8 mouse cellular contexts compared by ENCODE assay signal in genomic region chr1:156917460-156917859, GRCm38 (mm10). TPM values are rescaled to one million over a fixed set of nuclear protein-coding genes. Genes with fewer than 3 reads are reported as not detected.
DNase-seq lines count a peak whose midpoint lies in the region; ATAC-seq and TF ChIP-seq lines count a peak whose summit lies in the region.

No protein-coding gene starts in this region.

- 0 out of 2 replicates have a peak, but pooled peaks have one; percentile 66 for ATAC-seq in forebrain, embryonic 11.5 days (replicated peaks; ENCODE audit: low FRiP score)
- ATAC-seq in midbrain, embryonic 11.5 days (ENCODE audit: low FRiP score): no peak
- no peak for ATAC-seq in midbrain, embryonic 13.5 days
- ATAC-seq in midbrain, embryonic 16.5 days: peak; percentile 49; the same call in 1 of the 2 replicates

- WGBS in forebrain, embryonic 11.5 days: 18% methylated on average over 3 of the region's 3 CpGs
- 16% methylated on average over 3 of the region's 3 CpGs for WGBS in forebrain, embryonic 10.5 days
- WGBS in midbrain, embryonic 11.5 days: 15% methylated on average over 3 of the region's 3 CpGs
- WGBS in midbrain, embryonic 13.5 days: 16% methylated on average over 3 of the region's 3 CpGs
- 3% methylated on average over 3 of the region's 3 CpGs for WGBS in bone marrow, adult 2 months
- 11% methylated on average over 3 of the region's 3 CpGs for WGBS in midbrain, embryonic 16.5 days

- no peak overlapping the region for H3K4me3 ChIP-seq in forebrain, embryonic 11.5 days (ENCODE audit: low read depth, low read length)
- H3K4me3 ChIP-seq in forebrain, embryonic 10.5 days: no peak overlapping the region
- no peak overlapping the region for H3K4me3 ChIP-seq in midbrain, embryonic 11.5 days (ENCODE audit: low read depth, low read length)
- no peak overlapping the region for H3K4me3 ChIP-seq in midbrain, embryonic 13.5 days (replicated peaks)
- no peak overlapping the region for H3K4me3 ChIP-seq in bone marrow, adult 2 months (replicated peaks; ENCODE audit: control insufficient read depth, low read depth, low read length)
- H3K4me3 ChIP-seq in midbrain, embryonic 16.5 days (ENCODE audit: low read depth, low read length): no peak overlapping the region

- no peaks in the 10 kb centered on the region for H3K9me3 ChIP-seq in forebrain, embryonic 11.5 days (ENCODE audit: control insufficient read depth, low read length)
- H3K9me3 ChIP-seq in forebrain, embryonic 10.5 days: no peaks in the 10 kb centered on the region
- H3K9me3 ChIP-seq in midbrain, embryonic 11.5 days (ENCODE audit: control insufficient read depth, low read length): no peaks in the 10 kb centered on the region
- no peaks in the 10 kb centered on the region for H3K9me3 ChIP-seq in midbrain, embryonic 13.5 days
- no peaks in the 10 kb centered on the region for H3K9me3 ChIP-seq in midbrain, embryonic 16.5 days (replicated peaks; ENCODE audit: control insufficient read depth, low read length, poor library complexity, severe bottlenecking)

- no peak overlapping the region for H3K27ac ChIP-seq in forebrain, embryonic 11.5 days (ENCODE audit: low read depth, low read length)
- no peak overlapping the region for H3K27ac ChIP-seq in forebrain, embryonic 10.5 days
- no peak overlapping the region for H3K27ac ChIP-seq in midbrain, embryonic 11.5 days (ENCODE audit: low read depth, low read length)
- H3K27ac ChIP-seq in midbrain, embryonic 13.5 days: no peak overlapping the region
- no peak overlapping the region for H3K27ac ChIP-seq in bone marrow, adult 2 months (ENCODE audit: control insufficient read depth, insufficient read depth, low read depth, low read length, poor library complexity)
- no peak overlapping the region for H3K27ac ChIP-seq in midbrain, embryonic 16.5 days (ENCODE audit: low read length)

- no peak overlapping the region for H3K9ac ChIP-seq in forebrain, embryonic 11.5 days (ENCODE audit: low read length)
- no peak overlapping the region for H3K9ac ChIP-seq in midbrain, embryonic 11.5 days (ENCODE audit: low read length)
- no peak overlapping the region for H3K9ac ChIP-seq in midbrain, embryonic 13.5 days (replicated peaks)
- H3K9ac ChIP-seq in midbrain, embryonic 16.5 days (ENCODE audit: low read depth, low read length): no peak overlapping the region

- no peak overlapping the region for H3K4me2 ChIP-seq in forebrain, embryonic 11.5 days (ENCODE audit: low read depth, low read length, severe bottlenecking)
- H3K4me2 ChIP-seq in midbrain, embryonic 11.5 days: no peak overlapping the region
- H3K4me2 ChIP-seq in midbrain, embryonic 13.5 days (replicated peaks): no peak overlapping the region
- no peak overlapping the region for H3K4me2 ChIP-seq in midbrain, embryonic 16.5 days (ENCODE audit: low read length)

- H3K4me1 ChIP-seq in forebrain, embryonic 11.5 days (replicated peaks; ENCODE audit: control insufficient read depth, insufficient read depth, low read length): no peaks in the 10 kb centered on the region
- H3K4me1 ChIP-seq in forebrain, embryonic 10.5 days: peaks cover 23% of the 10 kb centered on the region
- H3K4me1 ChIP-seq in midbrain, embryonic 11.5 days (ENCODE audit: control insufficient read depth, insufficient read depth, low read length): peaks cover 9% of the 10 kb centered on the region; the same call in 1 of the 2 replicates
- H3K4me1 ChIP-seq in midbrain, embryonic 13.5 days (replicated peaks): peaks cover 31% of the 10 kb centered on the region
- peaks cover 4% of the 10 kb centered on the region for H3K4me1 ChIP-seq in bone marrow, adult 2 months (ENCODE audit: control insufficient read depth, insufficient read depth, low read length)
- peaks cover 17% of the 10 kb centered on the region for H3K4me1 ChIP-seq in midbrain, embryonic 16.5 days (ENCODE audit: control insufficient read depth, insufficient read depth, low read length)

- no peaks in the 10 kb centered on the region for H3K36me3 ChIP-seq in forebrain, embryonic 11.5 days (ENCODE audit: control insufficient read depth, insufficient read depth, low read length)
- no peaks in the 10 kb centered on the region for H3K36me3 ChIP-seq in forebrain, embryonic 10.5 days (replicated peaks)
- H3K36me3 ChIP-seq in midbrain, embryonic 11.5 days (ENCODE audit: control insufficient read depth, insufficient read depth, low read length): no peaks in the 10 kb centered on the region
- H3K36me3 ChIP-seq in midbrain, embryonic 13.5 days: no peaks in the 10 kb centered on the region
- H3K36me3 ChIP-seq in midbrain, embryonic 16.5 days (ENCODE audit: control insufficient read depth, insufficient read depth, low read length): no peaks in the 10 kb centered on the region

- no peak for TF ChIP-seq POLR2A in bone marrow, adult 2 months (IDR thresholded peaks at IDR 0.05; ENCODE audit: borderline replicate concordance, control insufficient read depth, low read depth, low read length)

- H3K27me3 ChIP-seq in forebrain, embryonic 11.5 days (ENCODE audit: control insufficient read depth, insufficient read depth, low read length): no peaks in the 10 kb centered on the region
- H3K27me3 ChIP-seq in forebrain, embryonic 10.5 days (ENCODE audit: poor library complexity, severe bottlenecking): no peaks in the 10 kb centered on the region
- no peaks in the 10 kb centered on the region for H3K27me3 ChIP-seq in midbrain, embryonic 11.5 days (ENCODE audit: control insufficient read depth, insufficient read depth, low read length)
- H3K27me3 ChIP-seq in midbrain, embryonic 13.5 days: no peaks in the 10 kb centered on the region
- no peaks in the 10 kb centered on the region for H3K27me3 ChIP-seq in midbrain, embryonic 16.5 days (ENCODE audit: control insufficient read depth, insufficient read depth, low read depth, low read length)

- peak; percentile 25; the same call in 1 of the 2 replicates for TF ChIP-seq CTCF in bone marrow, adult 2 months (IDR thresholded peaks at IDR 0.05; ENCODE audit: control insufficient read depth, insufficient read depth, low read length)

- no peak for DNase-seq in forebrain, embryonic 11.5 days (ENCODE audit: low spot score)
- no peak for DNase-seq in forebrain, embryonic 10.5 days (ENCODE audit: extremely low spot score, low spot score)
- peak; percentile 89 for DNase-seq in midbrain, embryonic 11.5 days (ENCODE audit: low spot score, missing footprints)
- DNase-seq in forelimb bud, embryonic 11.5 days (ENCODE audit: low read depth, low spot score): peak; percentile 72
- DNase-seq in adrenal gland, adult 8-10 months: no peak

RNA-seq across cellular contexts. Expression of gene Ralgps2, which starts 22.0 kb away (rescaled TPM):
- 73.8 and 82.0 TPM in 2 replicates for polyA plus RNA-seq in forebrain, embryonic 11.5 days (2014; fragmentation: Nextera tagmentation; extraction: Ambion mirVana)
- polyA plus RNA-seq in forebrain, embryonic 10.5 days (2016; fragmentation: Nextera tagmentation; extraction: Ambion mirVana): 84.4 and 86.5 TPM in 2 replicates
- polyA plus RNA-seq in midbrain, embryonic 11.5 days (2014; fragmentation: Nextera tagmentation; extraction: Ambion mirVana): 85.1 and 91.9 TPM in 2 replicates
- 132 and 143 TPM in 2 replicates for polyA plus RNA-seq in midbrain, embryonic 13.5 days (2015; fragmentation: Nextera tagmentation; extraction: Ambion mirVana)
- polyA plus RNA-seq in bone marrow, adult 2 months (2011; ENCODE audit: insufficient read depth, insufficient read length, low replicate concordance, missing spikeins): 9.7 and 17.5 TPM in 2 replicates
- polyA plus RNA-seq in midbrain, embryonic 16.5 days (2015; fragmentation: Nextera tagmentation; extraction: Ambion mirVana): 78.1 and 99.7 TPM in 2 replicates
- total RNA-seq in adrenal gland, adult 8-10 months (2022): 10 to 100 TPM; 23.3 to 31.0 (median 29.4) TPM

Comparison
In these comparisons a context has a peak if more than half of its experiments do, and no peak if none do; other contexts are left out.
1. ATAC-seq: peak in forebrain, embryonic 11.5 days (single experiment) and midbrain, embryonic 16.5 days (single experiment); none in midbrain, embryonic 11.5 days (single experiment) and midbrain, embryonic 13.5 days (single experiment).
2. DNase-seq: peak in midbrain, embryonic 11.5 days (single experiment) and forelimb bud, embryonic 11.5 days (single experiment); none in forebrain, embryonic 11.5 days (single experiment), forebrain, embryonic 10.5 days (single experiment) and adrenal gland, adult 8-10 months (single experiment).